Mouse (Mus musculus): ENCODE measurements around the gene Olfr890. TPM values are rescaled to one million over a fixed set of nuclear protein-coding genes. Genes with fewer than 3 reads are reported as not detected.
"Not testable (repeated sequence)": the region's sequence is repeated elsewhere in the genome, so short reads cannot be mapped to it uniquely, and the experiment has no call there.

Olfr890 gene
- total RNA-seq (2021), result not detected
- long read RNA-seq, experiment 1, result 0 reads
- long read RNA-seq, experiment 2, result 0 reads

DNA sequence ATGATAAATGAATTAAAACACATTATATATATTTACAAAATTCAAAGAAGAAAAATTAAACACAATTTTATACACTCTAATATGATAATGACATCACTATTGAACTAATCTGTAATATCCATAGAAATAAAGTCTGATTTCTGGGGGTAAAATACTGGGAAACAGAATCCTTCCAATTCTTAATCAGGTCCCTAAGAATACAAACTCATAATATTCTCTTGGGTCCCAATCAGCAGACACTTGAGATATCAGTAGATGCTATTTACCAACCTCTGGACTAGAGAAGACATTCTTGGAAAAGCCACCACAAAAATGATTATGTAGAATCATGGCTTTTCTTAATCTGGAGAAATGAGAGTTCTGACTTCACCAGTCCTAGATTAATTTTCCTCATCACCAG lies at the start of gene Olfr890:
Gene Olfr890, plus strand, starts transcription at position 301 of the 400 bp plus-strand sequence.
- DNase-seq, result no peak
- intact Hi-C loops (cut with DNase I; ENCODE audit: low total_unique reads), result no loop called here

DNA sequence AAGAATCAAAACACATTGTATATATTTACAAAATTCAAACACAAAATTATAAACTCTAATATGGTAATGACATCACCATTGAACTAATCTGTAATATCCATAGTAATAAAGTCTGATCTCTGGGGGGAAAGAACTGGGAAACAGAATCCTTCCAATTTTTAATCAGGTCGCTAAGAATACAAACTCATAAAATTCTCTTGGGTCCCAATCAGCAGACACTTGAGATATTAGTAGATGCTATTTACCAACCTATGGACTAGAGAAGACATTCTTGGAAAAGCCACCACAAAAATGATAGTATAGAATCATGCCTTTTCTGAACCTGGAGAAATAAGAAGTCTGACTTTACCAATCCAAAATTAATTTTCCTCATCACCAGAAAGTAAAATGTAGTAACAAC lies 34.5 kb upstream of the Olfr890 start, which contains the start of gene Olfr888:
Gene Olfr888, plus strand, starts transcription at position 301 of the 400 bp plus-strand sequence.
- no peak for DNase-seq
- intact Hi-C loops (cut with DNase I; ENCODE audit: low total_unique reads), result no loop called here

DNA sequence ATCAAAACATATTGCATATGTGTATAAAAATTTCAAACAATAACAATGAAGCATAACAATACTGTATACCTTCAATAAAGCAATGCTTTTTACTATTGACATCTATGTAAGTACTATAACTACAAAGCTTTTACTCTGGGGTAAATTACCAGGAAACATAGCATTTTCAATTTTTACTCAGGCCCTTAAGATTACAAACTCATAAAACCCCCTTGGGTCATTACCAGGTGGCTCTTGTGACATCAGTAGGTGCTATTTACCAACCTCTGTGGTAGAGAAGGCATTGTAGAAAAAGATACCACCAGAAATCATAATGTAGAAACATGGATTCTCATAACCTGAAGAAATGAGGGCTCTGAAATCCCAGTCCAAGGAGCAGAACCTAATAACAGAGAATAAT lies 27.4 kb upstream of the Olfr890 start, which contains the start of gene Olfr889:
Gene Olfr889, plus strand, starts transcription at position 301 of the 400 bp plus-strand sequence.
- no peak for DNase-seq
- intact Hi-C loops (cut with DNase I; ENCODE audit: low total_unique reads), result no loop called here

DNA sequence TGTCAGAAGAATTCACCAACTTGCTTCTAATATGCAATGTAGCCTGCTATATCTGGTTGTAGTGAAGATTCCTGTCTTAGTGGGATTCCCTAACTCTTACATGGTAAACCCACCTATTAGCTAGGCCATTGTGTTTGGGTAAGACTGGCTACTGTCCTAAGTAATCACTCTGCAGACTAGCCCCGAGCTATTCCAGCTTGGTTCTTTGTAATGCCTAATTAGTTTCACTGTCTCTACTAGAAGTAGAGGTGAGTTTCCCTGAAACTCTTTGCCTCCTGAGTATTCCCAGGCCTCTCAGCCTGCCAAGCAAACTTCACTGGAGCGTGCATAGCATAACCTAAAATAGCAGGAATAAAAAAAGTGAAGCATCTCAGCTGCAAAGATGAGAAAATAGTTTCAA lies 26.0 kb downstream of the Olfr890 start:
- intact Hi-C loops (cut with DNase I; ENCODE audit: low total_unique reads), result not testable (repeated sequence)

DNA sequence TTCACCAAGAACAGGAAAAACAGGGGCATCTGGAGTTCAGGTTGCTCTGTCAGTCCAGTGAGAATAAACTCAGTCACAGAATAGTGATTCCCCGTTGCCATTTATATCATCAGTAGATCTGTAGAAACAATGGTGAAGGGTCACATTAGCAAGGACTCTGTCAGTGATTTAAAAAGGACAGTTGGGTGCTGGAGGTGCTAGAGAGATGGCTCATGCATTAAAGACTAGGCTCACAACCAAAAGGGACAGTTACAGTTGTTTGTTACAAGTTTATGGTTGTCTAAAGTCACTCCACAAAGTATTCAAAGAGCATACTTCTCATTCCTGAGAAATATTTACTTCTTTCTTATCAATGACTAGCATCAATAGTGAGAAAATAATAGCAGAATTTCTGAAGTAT lies 38.4 kb downstream of the Olfr890 start, which contains the start of gene Olfr891:
Gene Olfr891, minus strand, starts transcription at position 101 of the 400 bp plus-strand sequence.
- DNase-seq, result no peak
- intact Hi-C loops (cut with DNase I; ENCODE audit: low total_unique reads), result no loop called here

More for the DNA sequence above, 26.0 kb downstream of the Olfr890 start:
- not testable (repeated sequence) for DNase-seq

Other genes with a start within 250 kb of the Olfr890 start
- not detected for gene Olfr145, start 245.8 kb upstream of the Olfr890 start, total RNA-seq (2021)
- not detected for gene Olfr878, start 224.7 kb upstream of the Olfr890 start, total RNA-seq (2021)
- gene Olfr881, start 150.7 kb upstream of the Olfr890 start, total RNA-seq (2021), result not detected
- not detected for gene Olfr883, start 116.7 kb upstream of the Olfr890 start, total RNA-seq (2021)
- not detected for gene Olfr884, start 96.0 kb upstream of the Olfr890 start, total RNA-seq (2021)
- gene Olfr885, start 81.2 kb upstream of the Olfr890 start, total RNA-seq (2021), result not detected
- not detected for gene Olfr887, start 58.4 kb upstream of the Olfr890 start, total RNA-seq (2021)
- not detected for gene Olfr888, start 34.4 kb upstream of the Olfr890 start, total RNA-seq (2021)
- not detected for gene Olfr889, start 27.3 kb upstream of the Olfr890 start, total RNA-seq (2021)
- gene Olfr891, start 38.3 kb downstream of the Olfr890 start, total RNA-seq (2021), result not detected
- gene Olfr893, start 65.8 kb downstream of the Olfr890 start, total RNA-seq (2021), result not detected
- not detected for gene Olfr894, start 75.5 kb downstream of the Olfr890 start, total RNA-seq (2021)
- gene Olfr143, start 110.3 kb downstream of the Olfr890 start, total RNA-seq (2021), result not detected
- not detected for gene Olfr895, start 125.3 kb downstream of the Olfr890 start, total RNA-seq (2021)
- gene Olfr896-ps1, start 148.6 kb downstream of the Olfr890 start, total RNA-seq (2021), result not detected
- gene Olfr25, start 186.5 kb downstream of the Olfr890 start, total RNA-seq (2021), result not detected
- gene Olfr898, start 205.9 kb downstream of the Olfr890 start, total RNA-seq (2021), result not detected
- gene Olfr250, start 224.4 kb downstream of the Olfr890 start, total RNA-seq (2021), result not detected
- gene Olfr251, start 234.6 kb downstream of the Olfr890 start, total RNA-seq (2021), result not detected